Mouse (Mus musculus): Measurements from ENCODE around the gene Adcy9. TPM values are rescaled to one million over a fixed set of nuclear protein-coding genes. Genes with fewer than 3 reads are reported as not detected.
A peak's percentile ranks its signal among the peaks of the same experiment; 100 is the strongest.
"Not testable (repeated sequence)": the region's sequence is repeated elsewhere in the genome, so short reads cannot be mapped to it uniquely, and the experiment has no call there.

Adcy9 gene
- total RNA-seq, 2 experiments from 2014 or later: 34.3 to 36.1 TPM

GRCm38 (mm10) chr16:4276621-4277020 lies 143.7 kb downstream of the Adcy9 start:
- DNase-seq (ENCODE audit: low spot score in 2 of 2): no peak

- no peak for DNase-seq (ENCODE audit: low spot score in 2 of 2)
These were observed 144.1 kb downstream of the Adcy9 start for GRCm38 (mm10) chr16:4276151-4276550.

- peak in 1 of 2 experiments; percentile 44 for DNase-seq (ENCODE audit: low spot score in 2 of 2)
These were observed 146.4 kb downstream of the Adcy9 start for GRCm38 (mm10) chr16:4273702-4274476.

GRCm38 (mm10) chr16:4272254-4272653 lies 148.0 kb downstream of the Adcy9 start:
- no peak for DNase-seq (ENCODE audit: low spot score in 2 of 2)

- no peak for DNase-seq (ENCODE audit: low spot score in 2 of 2)
These were observed 149.4 kb downstream of the Adcy9 start for GRCm38 (mm10) chr16:4270911-4271310.

GRCm38 (mm10) chr16:4267857-4268666 lies 152.2 kb downstream of the Adcy9 start:
- DNase-seq (ENCODE audit: low spot score in 2 of 2): peak; percentile 74 to 79

GRCm38 (mm10) chr16:4267453-4267852 lies 152.8 kb downstream of the Adcy9 start:
- DNase-seq (ENCODE audit: low spot score in 2 of 2): no peak

GRCm38 (mm10) chr16:4265351-4265750 lies 154.9 kb downstream of the Adcy9 start:
- no peak for DNase-seq (ENCODE audit: low spot score in 2 of 2)

- no peak for DNase-seq (ENCODE audit: low spot score in 2 of 2)
These were observed 156.8 kb downstream of the Adcy9 start for GRCm38 (mm10) chr16:4263486-4263885.

- DNase-seq (ENCODE audit: low spot score in 2 of 2): no peak
These were observed 162.8 kb downstream of the Adcy9 start for GRCm38 (mm10) chr16:4257546-4257945.

GRCm38 (mm10) chr16:4248791-4249190 lies 171.5 kb downstream of the Adcy9 start:
- no peak for DNase-seq (ENCODE audit: low spot score in 2 of 2)

GRCm38 (mm10) chr16:4245241-4245640 lies 175.1 kb downstream of the Adcy9 start:
- DNase-seq (ENCODE audit: low spot score in 2 of 2): not testable (repeated sequence)

Other genes with a start within 250 kb of the Adcy9 start
- gene Crebbp, start 206.5 kb downstream of the Adcy9 start, total RNA-seq (2021): 10 to 100 TPM; 69.6 to 80.3 TPM
- gene Srl, start 121.3 kb upstream of the Adcy9 start, total RNA-seq (2021): 10 to 100 TPM; 21.8 to 42.0 TPM
- gene Tfap4, start 139.4 kb upstream of the Adcy9 start, total RNA-seq (2021): 10 to 100 TPM; 16.6 to 19.2 TPM
- 10 to 100 TPM; 66.0 to 77.7 TPM for gene Glis2, start 174.2 kb upstream of the Adcy9 start, total RNA-seq (2021)
- gene Pam16, start 204.5 kb upstream of the Adcy9 start, total RNA-seq (2021): 10 to 100 TPM; 68.8 to 72.6 TPM
- 10 to 100 TPM; 15.7 to 18.8 TPM for gene Vasn, start 219.4 kb upstream of the Adcy9 start, total RNA-seq (2021)
- 10 to 100 TPM; 78.6 to 83.5 TPM for gene Dnaja3, start 219.5 kb upstream of the Adcy9 start, total RNA-seq (2021)

All from adrenal gland, postnatal 4 days (tissue).